Mouse (Mus musculus) cerebral cortex, adult 2 months (tissue): ENCODE measurements around the gene Itpripl2.

Experiments used
- WGBS: fragments of 180-500 bp; shearing (Covaris S2); methylation state at CpG from one replicate; pipeline ENCODE4 v1.1.7; 2018; 5-methylcytosine and 5-hydroxymethylcytosine counted together

Itpripl2 gene

GRCm38 (mm10) chr7:118488060-118488664 is 3.6 kb downstream of the Itpripl2 start:
- WGBS = 45% methylated on average over 8 of the region's 8 CpGs

GRCm38 (mm10) chr7:118486917-118487316 is 4.9 kb downstream of the Itpripl2 start:
- WGBS = 70% methylated on average over 5 of the region's 5 CpGs

- WGBS = 56% methylated on average over 1 of the region's 1 CpGs
Observed at GRCm38 (mm10) chr7:118483996-118484395, 7.8 kb downstream of the Itpripl2 start.

- WGBS = 79% methylated on average over 2 of the region's 2 CpGs
Observed at GRCm38 (mm10) chr7:118482001-118482400, 9.8 kb downstream of the Itpripl2 start.

GRCm38 (mm10) chr7:118481047-118481810 is 10.5 kb downstream of the Itpripl2 start:
- 89% methylated on average over 10 of the region's 10 CpGs for WGBS

GRCm38 (mm10) chr7:118480160-118480709 is 11.5 kb downstream of the Itpripl2 start:
- 93% methylated on average over 9 of the region's 9 CpGs for WGBS

GRCm38 (mm10) chr7:118478835-118479312 is 12.9 kb downstream of the Itpripl2 start:
- WGBS = 73% methylated on average over 3 of the region's 3 CpGs

GRCm38 (mm10) chr7:118476428-118476827 is 15.3 kb downstream of the Itpripl2 start:
- WGBS = 80% methylated on average over 5 of the region's 5 CpGs

- 88% methylated on average over 7 of the region's 7 CpGs for WGBS
Observed at GRCm38 (mm10) chr7:118475008-118475705, 16.6 kb downstream of the Itpripl2 start.

GRCm38 (mm10) chr7:118472886-118473285 is 18.9 kb downstream of the Itpripl2 start:
- 100% methylated on average over 1 of the region's 1 CpGs for WGBS

GRCm38 (mm10) chr7:118468060-118468459 is 23.7 kb downstream of the Itpripl2 start:
- WGBS = 96% methylated on average over 3 of the region's 3 CpGs

- WGBS = 82% methylated on average over 4 of the region's 4 CpGs
Observed at GRCm38 (mm10) chr7:118464432-118464831, 27.3 kb downstream of the Itpripl2 start.

GRCm38 (mm10) chr7:118462818-118463762 is 28.7 kb downstream of the Itpripl2 start:
- WGBS = 65% methylated on average over 11 of the region's 11 CpGs

- WGBS = 55% methylated on average over 16 of the region's 16 CpGs
Observed at GRCm38 (mm10) chr7:118461400-118462136, 30.2 kb downstream of the Itpripl2 start.

GRCm38 (mm10) chr7:118453722-118454121 is 38.1 kb downstream of the Itpripl2 start:
- WGBS = 43% methylated on average over 4 of the region's 4 CpGs

- WGBS = 65% methylated on average over 2 of the region's 2 CpGs
Observed at GRCm38 (mm10) chr7:118452940-118453339, 38.8 kb downstream of the Itpripl2 start.

GRCm38 (mm10) chr7:118448134-118448967 is 43.4 kb downstream of the Itpripl2 start, which contains the start of gene Syt17:
Gene Syt17, minus strand, starts transcription at chr7:118448222.
- WGBS = 1% methylated on average over 58 of the region's 58 CpGs

GRCm38 (mm10) chr7:118447291-118448133 is 44.3 kb downstream of the Itpripl2 start:
- 2% methylated on average over 65 of the region's 65 CpGs for WGBS
